Mouse (Mus musculus) right cerebral cortex, postnatal 10 days (tissue): Measurements from ENCODE around the gene Vps54.
A peak's percentile ranks its signal among the peaks of the same experiment; 100 is the strongest.
"Not testable (repeated sequence)": the region's sequence is repeated elsewhere in the genome, so short reads cannot be mapped to it uniquely, and the experiment has no call there.

Experiments
- DNase-seq, 2 experiments: peaks; one replicate each; pipeline ENCODE4 v3.0.0; 2021; ENCODE audit warnings: low spot score in 2 of 2

Vps54 gene

DNA sequence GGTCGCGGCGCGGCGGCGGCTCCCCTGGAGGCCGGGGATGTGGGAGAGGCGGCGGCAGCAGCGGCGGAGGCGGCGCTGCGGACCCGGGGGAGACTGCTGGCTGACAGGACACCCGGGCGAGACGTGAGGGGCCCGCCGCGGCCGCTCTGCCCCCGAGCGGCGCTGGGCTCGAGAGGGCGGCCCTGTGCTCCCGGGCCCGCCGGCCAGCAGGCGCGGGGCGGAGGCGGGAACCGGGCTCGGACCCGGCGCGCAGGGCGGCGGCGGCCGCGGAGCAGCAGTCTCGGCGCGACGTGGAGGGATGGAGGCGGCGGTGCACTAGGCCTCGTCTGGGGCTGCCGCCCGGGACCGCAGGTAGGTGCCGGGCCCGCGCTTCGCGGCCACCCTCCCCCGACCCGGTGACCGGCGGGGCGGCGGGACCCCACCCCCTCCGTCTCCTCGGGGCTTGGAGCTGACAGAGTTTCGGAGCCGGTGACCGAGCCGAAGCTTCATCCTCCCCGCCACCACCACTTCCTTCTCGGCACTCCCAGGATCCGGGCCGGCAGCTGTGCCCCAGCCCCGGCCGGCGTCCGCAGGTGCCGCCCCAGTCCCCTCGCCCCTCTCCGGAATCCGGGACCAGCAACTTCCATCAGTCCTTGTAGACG lies at the start of gene Vps54:
Vps54 (plus strand) TSS at position 261 of the 641 bp plus-strand sequence.
- peak; percentile 46 to 53 for DNase-seq

DNA sequence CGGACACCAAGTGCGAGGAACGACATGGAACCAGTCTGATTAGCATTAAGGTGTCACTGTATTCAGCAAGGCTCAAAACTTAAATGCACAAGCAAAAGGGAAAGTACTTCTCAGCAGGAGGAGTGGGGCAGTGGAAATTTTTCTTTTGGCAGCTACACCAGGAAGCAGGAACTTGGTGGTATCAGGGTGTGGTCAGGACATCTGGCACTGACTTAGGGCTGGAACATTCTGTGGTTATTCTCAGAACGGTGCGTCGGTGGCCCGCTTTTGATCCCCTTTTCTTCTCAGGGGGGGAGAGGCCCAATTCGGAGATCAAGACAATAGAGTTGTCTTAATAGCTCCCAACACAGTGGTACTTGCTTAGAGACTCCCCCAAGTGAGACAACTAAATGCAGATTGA lies 47.3 kb upstream of the Vps54 start:
- not testable (repeated sequence) for DNase-seq

DNA sequence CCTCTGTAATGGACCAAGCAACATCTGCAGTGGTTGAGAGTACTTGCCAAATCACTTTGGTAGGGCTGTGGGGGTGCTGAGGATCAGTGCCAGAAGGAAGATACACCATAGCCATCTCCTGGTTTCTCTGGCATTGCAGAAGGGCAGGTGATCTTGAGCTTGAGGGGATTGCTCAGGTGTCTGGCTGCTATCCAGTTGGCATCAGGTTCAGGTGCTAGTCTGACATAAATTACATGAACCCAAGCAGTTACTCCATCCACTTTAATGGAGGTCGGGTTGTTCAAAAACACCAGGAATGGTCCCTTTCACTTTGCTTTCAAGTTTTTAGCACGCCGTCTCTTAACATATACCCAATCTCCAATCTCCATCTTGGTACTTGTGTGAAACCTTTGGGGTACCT lies 44.2 kb upstream of the Vps54 start:
- no peak for DNase-seq

DNA sequence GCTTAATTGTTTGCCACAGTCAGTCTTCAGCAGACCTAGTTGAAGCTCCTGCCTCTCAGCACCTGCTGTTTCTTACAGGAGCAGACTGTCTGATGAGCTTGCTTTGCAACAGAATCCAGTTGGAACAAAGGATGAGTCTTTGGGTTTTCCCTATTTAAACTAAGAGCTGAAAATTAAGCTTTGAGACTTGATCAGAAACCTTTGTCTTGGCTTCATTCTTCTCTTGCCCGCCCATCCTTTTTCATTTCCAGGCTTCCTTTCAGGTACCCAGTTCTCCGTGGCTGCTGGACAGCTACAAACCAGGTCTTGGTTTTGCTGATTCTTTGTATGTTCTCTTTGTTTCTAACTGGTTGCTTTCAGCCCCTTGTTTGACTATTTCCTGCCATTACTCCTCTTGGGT lies 30.0 kb upstream of the Vps54 start:
- DNase-seq = no peak

DNA sequence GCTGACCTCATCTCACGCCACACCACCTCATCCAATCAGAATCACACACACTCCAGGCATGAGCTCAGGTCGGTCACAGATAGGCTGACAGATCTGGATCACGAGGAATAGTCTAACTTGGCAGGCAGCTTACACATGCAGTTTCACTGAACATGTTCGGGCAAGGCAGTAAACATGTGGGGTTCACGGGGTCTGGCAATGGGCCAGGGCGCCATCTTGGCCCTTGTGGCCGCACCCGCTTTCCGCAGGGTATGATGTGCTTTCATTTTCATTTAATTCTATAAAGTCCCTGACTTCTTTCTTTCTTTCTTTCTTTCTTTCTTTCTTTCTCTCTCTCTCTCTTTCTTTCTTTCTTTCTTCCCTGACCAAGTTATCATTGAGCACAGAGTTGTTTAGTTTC lies 29.4 kb upstream of the Vps54 start:
- DNase-seq = not testable (repeated sequence)

DNA sequence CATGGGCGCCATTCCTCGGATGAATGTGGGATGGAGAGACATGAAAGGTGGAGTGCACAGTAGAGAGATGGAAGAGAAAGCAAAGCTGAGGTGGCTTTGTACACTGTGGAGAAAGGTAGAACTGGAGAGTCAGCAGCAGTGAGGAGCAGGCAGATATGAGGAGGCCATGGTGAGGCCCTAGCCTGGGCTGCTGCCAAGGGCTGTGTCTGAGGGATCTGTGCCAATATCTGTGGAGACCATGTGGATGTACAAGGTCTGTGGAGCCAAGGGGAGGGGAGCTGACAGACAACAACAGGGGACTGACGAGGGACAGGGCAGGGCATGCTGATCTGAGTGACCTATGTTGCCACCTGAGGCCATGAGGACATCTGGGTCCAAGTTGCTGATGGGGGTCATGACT lies 21.7 kb upstream of the Vps54 start:
- no peak for DNase-seq

DNA sequence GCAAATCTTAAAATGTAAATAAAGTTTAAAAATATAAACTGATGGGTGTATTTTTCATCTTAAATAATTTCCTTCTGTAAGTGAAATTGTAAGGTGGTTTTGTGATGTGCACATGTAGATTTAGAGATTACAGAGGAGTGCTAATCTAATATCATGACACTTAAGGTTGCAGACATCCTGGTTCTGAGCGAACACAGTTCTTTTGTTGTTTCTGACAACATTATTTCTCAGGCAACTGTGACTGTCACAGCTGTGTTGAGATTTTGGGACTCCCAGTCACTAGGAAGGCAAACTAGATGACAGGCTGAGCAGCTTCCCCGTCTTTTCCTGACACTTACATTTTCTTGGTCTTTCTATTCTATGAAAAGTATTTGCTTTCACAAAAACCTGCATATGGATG lies 19.8 kb upstream of the Vps54 start:
- no peak for DNase-seq

DNA sequence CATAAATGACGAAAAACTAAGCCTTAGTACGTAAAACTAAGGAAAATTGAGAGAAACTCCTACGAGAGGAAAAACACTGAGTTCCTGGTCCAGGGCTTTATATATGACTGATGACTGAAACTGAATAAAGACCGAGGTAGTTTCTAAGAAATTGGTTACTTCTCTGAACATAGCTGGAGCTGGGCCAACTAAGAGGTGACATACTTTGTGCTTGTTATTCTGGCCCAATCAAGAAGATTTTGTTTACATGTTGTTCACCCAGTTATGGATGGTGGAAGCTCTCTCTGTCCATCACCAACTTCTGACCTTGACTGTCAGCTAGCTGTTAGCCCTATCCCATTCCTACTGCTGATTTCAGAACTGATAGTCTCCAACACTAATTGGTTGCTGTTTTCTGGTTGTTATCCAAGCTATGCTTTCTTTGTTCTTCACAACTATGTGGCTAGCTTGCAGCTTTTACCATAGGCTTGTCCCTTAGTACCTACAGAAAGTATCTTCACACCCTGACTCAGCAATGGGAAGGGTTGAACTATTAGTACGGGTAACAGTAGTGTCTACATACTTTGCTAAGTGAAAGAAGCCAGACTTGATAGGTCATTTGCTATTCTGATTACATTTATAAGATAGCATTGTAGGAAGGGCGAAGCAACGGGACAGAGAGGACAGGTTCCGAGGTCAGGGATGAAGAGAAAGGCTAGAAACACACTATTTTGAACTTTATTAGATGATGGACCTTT lies 19.1 kb upstream of the Vps54 start:
- DNase-seq = no peak

DNA sequence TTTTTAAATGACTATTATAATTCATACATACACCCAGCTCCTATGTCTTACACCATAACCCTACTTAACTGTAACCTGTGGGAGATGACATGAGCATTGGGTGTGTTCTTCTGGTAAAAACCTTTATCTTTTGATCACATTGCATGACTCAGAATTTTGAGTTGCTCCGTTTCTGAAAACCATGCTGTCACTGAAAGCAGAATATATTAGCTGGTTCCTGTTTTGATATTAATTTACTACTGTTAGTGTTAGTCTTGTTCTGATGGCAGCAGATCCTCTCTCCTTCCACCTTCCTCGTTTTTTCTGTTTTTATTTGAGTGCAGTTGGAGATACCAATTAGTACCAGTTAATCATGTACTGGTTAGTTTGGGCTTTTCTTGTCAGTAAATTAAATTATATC lies 18.3 kb upstream of the Vps54 start:
- no peak for DNase-seq

DNA sequence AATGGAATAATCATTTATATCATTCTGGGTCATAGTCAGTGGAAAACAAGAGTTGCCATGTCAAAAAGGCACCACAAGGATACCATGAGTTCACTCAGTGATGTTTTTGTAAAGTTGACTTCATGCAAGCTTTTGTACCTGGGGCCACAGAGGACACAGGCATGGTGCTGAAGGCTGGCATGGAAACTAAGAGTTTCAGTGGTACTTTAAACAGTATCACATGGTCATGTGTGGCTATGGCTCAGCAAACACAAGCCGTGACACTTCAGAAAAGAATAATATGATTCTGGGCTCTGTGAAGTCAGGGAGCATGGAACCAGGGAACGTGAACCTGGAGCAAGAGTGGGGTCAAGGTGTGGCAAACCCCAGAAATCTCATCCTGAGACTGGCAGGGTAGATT lies 17.7 kb upstream of the Vps54 start:
- no peak for DNase-seq

DNA sequence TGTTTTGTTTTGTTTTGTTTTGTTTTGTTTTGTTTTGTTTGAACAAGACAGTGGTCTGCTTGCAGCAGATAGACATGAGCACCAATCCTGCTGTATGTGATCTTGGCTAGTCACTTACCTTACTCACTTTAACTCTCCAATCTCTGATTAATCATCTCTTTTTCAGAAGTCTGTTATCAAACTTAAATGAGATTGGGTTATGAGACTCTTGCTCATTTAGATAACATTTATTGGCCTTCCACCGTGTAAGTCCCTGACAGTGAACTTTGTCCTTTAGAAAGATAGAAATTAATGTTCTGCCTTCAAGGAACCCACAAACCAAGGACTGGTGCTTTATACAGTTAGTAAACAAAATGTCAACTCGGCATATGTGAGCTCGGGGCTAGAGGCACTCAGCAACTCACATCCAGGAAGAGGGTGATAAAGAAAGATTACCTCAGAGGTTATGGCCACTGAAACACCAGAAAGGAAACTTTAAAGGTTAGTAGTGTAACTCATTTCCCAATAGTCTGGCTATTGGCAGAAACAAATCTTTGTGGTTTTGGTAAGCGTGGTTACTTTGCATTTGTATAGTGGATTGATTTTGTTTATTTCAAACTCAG lies 16.4 kb upstream of the Vps54 start:
- no peak for DNase-seq

DNA sequence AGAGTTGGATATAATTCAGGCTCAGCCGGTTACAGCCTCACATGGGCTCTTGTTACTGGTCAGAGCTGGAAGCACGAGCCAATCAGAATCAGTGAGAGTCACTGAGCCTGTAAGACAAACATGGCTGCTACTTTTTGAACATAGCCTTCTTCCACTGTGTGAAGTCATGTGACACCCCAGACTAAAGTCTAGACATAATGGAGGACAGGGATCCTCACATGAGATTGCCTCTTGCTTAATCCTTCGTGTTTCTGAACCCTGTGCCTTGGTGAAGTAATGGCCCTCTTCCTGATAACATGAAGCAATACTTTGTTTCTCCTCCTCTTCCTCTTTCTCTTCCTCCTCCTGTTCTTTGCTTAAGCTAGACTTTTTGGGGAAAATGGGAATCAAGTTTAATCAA lies 15.5 kb upstream of the Vps54 start:
- DNase-seq = no peak

DNA sequence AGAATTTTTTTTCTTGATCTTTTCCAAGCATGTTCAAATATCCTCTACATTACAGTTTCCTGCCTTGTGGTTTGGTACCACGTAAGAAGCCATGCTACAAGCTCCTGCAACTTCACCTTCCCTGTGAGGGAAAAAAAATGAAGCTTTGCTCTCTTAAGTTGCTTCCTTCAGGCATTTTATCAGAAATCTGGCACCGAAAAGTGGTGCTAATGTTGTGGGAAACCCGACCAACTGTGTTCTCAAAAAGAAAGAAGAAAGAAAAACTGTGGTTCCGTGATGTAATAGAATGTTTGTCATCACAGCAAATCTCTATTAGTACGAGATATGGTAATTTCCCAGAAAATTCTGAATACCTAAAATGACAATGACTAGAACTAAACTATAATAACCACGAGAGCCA lies 15.0 kb upstream of the Vps54 start:
- no peak for DNase-seq

DNA sequence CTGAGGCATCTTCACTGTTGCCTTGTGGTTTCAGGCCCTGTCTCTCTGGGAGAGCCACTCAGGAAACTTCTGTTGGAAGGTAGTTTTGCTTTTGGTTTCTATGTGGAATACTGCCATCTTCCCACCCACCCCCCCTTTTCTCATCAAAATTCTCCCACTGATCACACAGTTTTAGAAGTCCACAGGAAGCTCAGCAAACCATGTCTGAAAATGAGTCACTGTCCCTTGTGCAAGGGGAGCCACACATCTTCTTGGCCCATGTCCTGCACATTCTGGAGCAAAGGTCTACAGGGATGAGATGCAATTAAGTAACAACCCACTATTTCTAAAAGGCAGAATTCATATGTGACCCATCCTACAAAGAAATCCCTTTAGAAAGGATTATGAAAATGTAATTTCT lies 14.6 kb upstream of the Vps54 start:
- no peak for DNase-seq

DNA sequence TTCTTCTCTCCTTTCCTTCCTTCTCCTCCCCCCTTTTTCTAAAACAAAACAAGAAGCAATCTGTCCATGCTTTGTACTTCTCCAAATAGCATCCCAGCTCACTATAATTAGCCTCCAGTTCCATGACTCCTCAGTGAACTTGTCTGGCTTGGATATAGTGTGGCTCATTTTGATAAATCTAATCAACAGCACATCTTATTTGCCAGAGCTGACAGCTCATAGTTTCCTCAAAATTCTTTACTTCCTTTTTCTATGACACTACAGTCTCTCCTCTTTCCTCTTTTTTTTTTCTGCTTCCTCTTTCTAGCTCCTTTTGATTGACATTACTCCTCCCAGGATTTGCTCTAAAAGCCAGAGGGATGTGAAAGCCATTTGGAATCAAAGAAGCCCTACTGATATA lies 14.1 kb upstream of the Vps54 start:
- DNase-seq = no peak

DNA sequence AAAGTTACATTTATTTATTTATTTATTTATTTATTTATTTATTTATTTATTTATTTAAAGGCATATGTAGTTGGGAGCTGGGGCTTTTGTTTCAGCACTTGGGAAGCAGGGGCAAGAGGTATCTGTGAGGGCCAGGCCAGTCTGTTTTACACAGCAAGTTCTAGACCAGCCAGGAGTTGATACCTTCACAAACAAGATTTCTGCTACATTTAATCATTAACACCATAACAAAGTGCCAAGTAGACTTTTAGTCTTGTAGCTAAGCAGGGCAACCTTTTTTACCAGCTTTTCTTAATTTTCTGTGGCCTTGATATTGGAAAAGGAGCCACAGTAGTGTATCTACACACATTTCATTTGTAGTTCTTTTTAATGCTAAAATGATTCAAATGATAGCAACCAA lies 3.7 kb upstream of the Vps54 start:
- no peak for DNase-seq

DNA sequence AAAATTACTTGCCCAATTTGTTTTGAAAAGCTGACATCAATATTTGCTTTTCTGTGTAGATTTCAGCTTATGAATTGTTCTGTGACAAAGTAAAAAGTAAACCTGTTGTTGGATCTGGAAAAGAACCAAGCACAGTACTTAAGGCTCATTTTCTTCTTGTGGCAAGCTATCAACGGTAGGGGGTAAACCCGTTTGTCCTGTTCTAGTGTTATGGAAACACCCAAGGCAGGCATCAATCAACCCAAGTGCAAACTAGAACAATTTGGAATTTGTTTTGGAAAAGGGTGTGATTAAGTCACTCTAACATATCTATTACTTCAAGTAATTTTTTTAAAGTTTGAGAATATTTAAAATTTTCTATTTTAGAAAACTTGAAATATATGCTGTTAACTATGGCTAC lies 3.3 kb upstream of the Vps54 start:
- no peak for DNase-seq

DNA sequence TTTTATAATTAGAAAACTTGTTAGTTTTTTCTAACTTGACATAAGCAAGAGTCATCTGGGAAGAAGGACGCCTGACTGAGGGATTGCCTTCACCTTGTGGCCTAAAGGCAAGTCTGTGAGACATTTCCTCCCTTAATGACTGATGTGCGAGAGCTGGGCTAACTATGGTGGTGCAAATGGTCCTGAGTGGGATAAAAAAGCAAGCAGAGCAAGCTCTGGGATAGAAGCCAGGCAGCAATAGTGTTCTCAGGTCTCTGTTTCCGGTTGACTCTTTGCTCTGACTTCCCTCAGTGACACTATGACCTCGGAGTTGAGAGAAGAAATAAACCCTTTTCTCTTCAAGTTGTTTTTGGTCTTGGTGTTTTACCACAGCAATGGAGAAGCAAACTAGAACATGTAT lies 2.1 kb upstream of the Vps54 start:
- no peak for DNase-seq

DNA sequence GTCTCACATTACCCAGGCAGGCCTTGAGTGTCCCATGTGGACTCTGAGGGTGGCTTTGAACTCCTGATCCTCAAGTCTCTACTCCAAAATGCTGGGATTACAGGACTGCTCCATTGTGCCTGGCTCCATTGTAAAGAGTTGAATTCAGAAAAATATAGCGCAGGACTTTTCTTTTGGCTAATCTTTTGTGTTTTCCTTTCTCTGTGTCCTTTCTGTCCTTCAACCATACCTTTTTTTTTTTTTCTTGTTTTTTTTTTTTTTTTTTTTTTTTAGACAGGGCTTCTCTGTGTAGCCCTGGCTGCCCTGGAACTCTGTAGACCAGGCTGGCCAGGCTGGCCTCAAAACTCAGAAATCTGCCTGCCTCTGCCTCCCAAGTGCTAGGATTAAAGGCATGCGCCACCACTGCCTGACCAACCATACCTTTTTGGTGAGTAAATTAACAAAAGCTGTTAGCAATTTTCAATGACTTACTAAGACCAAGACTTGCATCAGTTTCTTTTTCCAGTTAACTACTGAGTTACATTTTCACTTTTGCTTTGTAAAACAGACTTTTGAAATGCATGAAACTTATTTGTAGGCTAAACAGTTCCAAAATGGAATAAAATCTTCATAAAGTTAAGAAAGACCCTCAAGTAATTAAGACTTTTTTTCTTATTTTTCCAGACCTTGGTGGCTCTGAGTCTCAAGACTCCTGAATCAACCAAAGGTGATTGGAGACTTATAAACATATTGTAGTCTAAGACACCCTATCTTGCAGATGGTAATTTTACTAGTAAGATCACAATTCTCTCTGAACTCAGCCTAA lies 1.4 kb upstream of the Vps54 start:
- DNase-seq = no peak

DNA sequence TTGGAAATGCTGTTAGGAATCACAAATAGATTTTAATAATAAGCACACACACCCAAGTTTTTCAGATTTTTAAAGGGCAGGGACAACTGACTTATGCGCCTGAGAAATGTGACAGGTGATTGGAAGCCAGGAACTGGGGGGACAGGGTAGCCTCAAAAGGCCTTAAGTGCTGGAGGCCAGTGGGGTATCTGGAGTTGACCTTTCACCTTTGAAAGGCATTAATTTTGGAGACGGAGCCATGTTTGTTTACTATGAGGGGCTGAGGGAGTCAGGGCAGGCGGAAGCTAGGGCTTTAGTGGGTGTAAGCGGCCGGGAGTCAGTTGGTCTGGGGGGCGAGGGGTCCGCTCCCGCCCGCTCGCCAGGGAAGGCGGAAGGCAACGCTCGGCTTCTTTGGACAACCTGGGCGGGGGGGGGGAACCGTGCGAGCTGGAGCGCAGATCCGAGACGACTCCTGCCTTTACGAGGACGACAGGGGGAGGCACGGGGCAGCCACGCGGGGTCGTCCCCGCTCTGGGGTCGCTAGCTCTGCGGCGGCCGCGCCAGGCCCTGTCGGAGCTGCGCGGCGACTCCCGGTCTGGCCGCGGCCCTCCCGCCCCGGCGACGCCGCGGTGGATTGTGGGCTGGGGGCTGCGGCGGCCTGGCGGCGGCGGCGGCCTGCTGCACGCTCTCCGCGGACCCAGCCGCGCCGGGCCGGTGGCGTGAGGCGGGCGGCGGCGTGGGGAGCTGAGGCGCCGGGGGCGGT lies 631 bp upstream of the Vps54 start:
- DNase-seq = peak in 1 of 2 experiments; percentile 47

DNA sequence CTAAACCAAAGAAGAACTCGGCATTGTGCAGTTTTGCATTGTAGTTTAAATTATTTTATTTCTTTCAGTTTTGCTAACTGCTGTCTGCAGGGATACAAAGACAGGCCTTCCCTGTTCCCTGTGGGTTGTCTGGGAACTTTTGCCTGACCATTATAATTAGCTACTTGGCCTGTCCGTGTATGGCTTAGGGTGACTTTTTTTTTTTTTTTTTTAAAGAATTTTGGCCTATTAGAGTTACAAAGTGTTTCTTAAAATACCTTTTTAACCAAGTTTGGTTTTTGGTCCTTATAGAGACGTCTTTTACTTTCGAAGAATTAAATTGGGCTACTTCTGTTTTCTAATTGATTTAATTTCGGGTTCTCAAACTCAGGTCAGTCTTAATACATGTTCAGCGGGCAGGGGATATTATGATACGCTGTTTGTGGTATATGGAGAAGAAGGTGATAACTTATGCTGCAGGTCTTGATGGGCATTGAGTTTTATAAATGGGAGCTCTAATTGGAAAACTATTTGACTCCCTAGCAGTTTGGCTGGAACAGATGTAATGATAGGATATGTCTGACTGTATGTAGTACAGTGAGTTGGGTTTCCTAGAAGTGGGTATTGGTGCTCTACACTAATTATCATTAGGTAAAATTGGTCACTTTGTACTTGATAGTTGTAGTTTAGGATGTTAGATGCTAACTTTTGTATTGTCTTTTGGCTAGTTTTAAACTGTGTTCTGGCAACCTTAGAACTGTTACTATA lies 855 bp downstream of the Vps54 start:
- DNase-seq = no peak
